Mouse (Mus musculus) heart, embryonic 15.5 days (tissue): ENCODE data around the gene Psg16. TPM values are rescaled to one million over a fixed set of nuclear protein-coding genes. Genes with fewer than 3 reads are reported as not detected.

Experiments used
- ATAC-seq: fragments of 200-750 bp; cut with Nextera tagmentation; replicated peaks from 2 replicates; pipeline ENCODE4 v1.8.0; 2017; ENCODE audit warnings: low read depth, moderate TSS enrichment; ENCODE audit not compliant: insufficient number of reproducible peaks, insufficient read depth, low FRiP score
- H3K27ac ChIP-seq: fragments of 300-500 bp; sonication (generic); 2 replicates; pipeline ENCODE4 v1.5.1; 2015; ENCODE audit warnings: mild to moderate bottlenecking, inconsistent platforms
- H3K27me3 ChIP-seq: fragments of 300-500 bp; sonication (generic); 2 replicates; pipeline ENCODE4 v1.6.1; 2015; ENCODE audit warnings: inconsistent platforms
- H3K36me3 ChIP-seq: fragments of 300-500 bp; sonication (generic); 2 replicates; pipeline ENCODE4 v1.6.1; 2015; ENCODE audit warnings: mild to moderate bottlenecking, inconsistent platforms
- H3K4me1 ChIP-seq: fragments of 300-500 bp; sonication (generic); replicated peaks from 2 replicates; pipeline ENCODE4 v1.6.1; 2015; ENCODE audit warnings: inconsistent platforms
- H3K4me2 ChIP-seq: fragments of 300-500 bp; sonication (generic); 2 replicates; pipeline ENCODE4 v1.6.1; 2015; ENCODE audit warnings: inconsistent platforms, mild to moderate bottlenecking, moderate library complexity
- H3K4me3 ChIP-seq: fragments of 300-500 bp; sonication (generic); 2 replicates; pipeline ENCODE4 v1.5.1; 2015; ENCODE audit warnings: mild to moderate bottlenecking, inconsistent platforms
- H3K9ac ChIP-seq: fragments of 300-500 bp; sonication (generic); 2 replicates; pipeline ENCODE4 v1.6.1; 2015; ENCODE audit warnings: mild to moderate bottlenecking, inconsistent platforms
- H3K9me3 ChIP-seq: fragments of 300-500 bp; sonication (generic); replicated peaks from 2 replicates; pipeline ENCODE4 v1.6.1; 2016; ENCODE audit warnings: inconsistent platforms
- WGBS: fragments of 180-500 bp; shearing (Covaris S2); methylation state at CpG from one replicate; pipeline ENCODE4 v1.1.7; 2015; ENCODE audit warnings: mixed read lengths; 5-methylcytosine and 5-hydroxymethylcytosine counted together
- polyA plus RNA-seq: library from polyadenylated mRNA; unstranded; fragments of >200 nt; fragmentation: Nextera tagmentation; extraction: Ambion mirVana; gene quantifications from 2 replicates; pipeline ENCODE4 v1.2.1, GENCODE M21; 2015

Psg16 gene
- polyA plus RNA-seq, 1 experiment from 2014 or later: 0.08 TPM

- Histone ChIP-seq H3K4me3 (peak overlapping the region; percentile 53), H3K9ac (peak overlapping the region; percentile 65), H3K9me3 (no peaks in the 10 kb centered on the region), H3K27ac (peak overlapping the region; percentile 96), H3K36me3 (peaks cover 27% of the 10 kb centered on the region), H3K27me3 (no peaks in the 10 kb centered on the region), H3K4me2 (peak overlapping the region; percentile 71), H3K4me1 (peaks cover 52% of the 10 kb centered on the region)
- WGBS: 21% methylated on average over 14 of the region's 14 CpGs
- peak; percentile 8; the same call in 1 of the 2 replicates for ATAC-seq
Measured at GRCm38 (mm10) chr7:17056601-17057523, 17.0 kb upstream of the Psg16 start.

DNA sequence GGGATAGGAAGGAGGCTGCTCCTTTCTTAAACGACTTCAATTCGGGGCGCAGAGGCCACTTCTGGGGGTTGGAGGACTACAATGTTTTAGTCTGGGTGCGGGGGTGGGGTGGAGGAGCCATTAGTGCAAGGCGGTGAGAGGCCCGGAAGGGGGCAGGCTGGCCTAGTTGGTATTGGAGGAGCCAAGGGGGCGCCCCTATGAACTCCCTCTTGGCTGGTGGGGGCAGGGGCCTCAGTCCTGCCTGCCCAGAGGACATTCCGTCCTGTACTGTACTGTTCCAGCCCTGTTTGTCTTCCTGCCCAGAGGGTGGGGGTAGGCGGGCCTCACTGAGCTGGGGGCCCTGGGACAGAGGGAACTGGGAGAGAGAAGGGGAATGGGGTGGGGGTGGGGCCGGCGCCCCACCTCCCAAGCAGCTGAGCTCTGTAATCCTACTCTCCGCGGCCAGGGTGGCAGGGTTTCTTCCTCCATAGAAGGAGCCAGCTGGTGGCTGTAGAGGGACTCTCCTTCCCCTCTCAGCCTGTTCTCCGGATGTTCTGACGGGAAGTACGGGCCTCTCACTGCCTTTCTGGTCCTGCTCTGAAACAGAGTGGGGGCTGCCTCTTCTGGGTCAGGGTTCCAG is 15.7 kb upstream of the Psg16 start:
- Histone ChIP-seq H3K27ac (peak overlapping the region; percentile 96), H3K4me2 (peak overlapping the region; percentile 71), H3K36me3 (peaks cover 22% of the 10 kb centered on the region), H3K4me1 (peaks cover 59% of the 10 kb centered on the region), H3K4me3 (peak overlapping the region; percentile 26), H3K9ac (peak overlapping the region; percentile 45), H3K9me3 (no peaks in the 10 kb centered on the region), H3K27me3 (no peaks in the 10 kb centered on the region)
- peak; percentile 89 for ATAC-seq
- WGBS: under 1% methylated on average over 16 of the region's 16 CpGs

GRCm38 (mm10) chr7:17058816-17059462 is 14.9 kb upstream of the Psg16 start:
- no peak for ATAC-seq
- no peaks in the 10 kb centered on the region for H3K9me3 ChIP-seq
- WGBS: 24% methylated on average over 8 of the region's 8 CpGs
- H3K4me2 ChIP-seq: peak overlapping the region; percentile 71
- peaks cover 63% of the 10 kb centered on the region for H3K4me1 ChIP-seq
- H3K27me3 ChIP-seq: no peaks in the 10 kb centered on the region
- peak overlapping the region; percentile 96 for H3K27ac ChIP-seq
- H3K9ac ChIP-seq: peak overlapping the region; percentile 39
- H3K36me3 ChIP-seq: peaks cover 14% of the 10 kb centered on the region
- peak overlapping the region; percentile 78 for H3K4me3 ChIP-seq

DNA sequence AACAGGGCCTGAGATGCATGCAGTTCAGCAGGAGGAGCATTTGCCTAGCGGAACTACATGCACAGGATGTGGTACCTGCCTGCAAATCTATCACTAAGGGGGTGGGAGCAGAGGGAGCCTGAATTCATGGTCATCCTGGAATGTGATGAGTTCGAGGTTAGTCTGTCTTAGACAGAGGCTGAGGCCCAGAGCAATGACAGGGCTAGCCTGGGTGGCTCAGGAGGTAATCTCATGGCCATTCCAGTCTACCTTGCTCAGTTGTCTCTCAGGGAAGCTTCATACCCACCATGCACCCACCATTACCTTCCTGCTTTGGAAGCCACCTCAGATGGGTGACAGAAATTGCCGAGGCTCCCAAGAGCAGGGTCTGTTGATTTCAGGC is 14.4 kb upstream of the Psg16 start:
- no peaks in the 10 kb centered on the region for H3K27me3 ChIP-seq
- H3K4me1 ChIP-seq: peaks cover 63% of the 10 kb centered on the region
- peak overlapping the region; percentile 78 for H3K4me3 ChIP-seq
- ATAC-seq: no peak
- H3K27ac ChIP-seq: peak overlapping the region; percentile 96
- H3K4me2 ChIP-seq: peak overlapping the region; percentile 71
- peak overlapping the region; percentile 39 for H3K9ac ChIP-seq
- H3K9me3 ChIP-seq: no peaks in the 10 kb centered on the region
- 51% methylated on average over 3 of the region's 3 CpGs for WGBS
- H3K36me3 ChIP-seq: peaks cover 9% of the 10 kb centered on the region

DNA sequence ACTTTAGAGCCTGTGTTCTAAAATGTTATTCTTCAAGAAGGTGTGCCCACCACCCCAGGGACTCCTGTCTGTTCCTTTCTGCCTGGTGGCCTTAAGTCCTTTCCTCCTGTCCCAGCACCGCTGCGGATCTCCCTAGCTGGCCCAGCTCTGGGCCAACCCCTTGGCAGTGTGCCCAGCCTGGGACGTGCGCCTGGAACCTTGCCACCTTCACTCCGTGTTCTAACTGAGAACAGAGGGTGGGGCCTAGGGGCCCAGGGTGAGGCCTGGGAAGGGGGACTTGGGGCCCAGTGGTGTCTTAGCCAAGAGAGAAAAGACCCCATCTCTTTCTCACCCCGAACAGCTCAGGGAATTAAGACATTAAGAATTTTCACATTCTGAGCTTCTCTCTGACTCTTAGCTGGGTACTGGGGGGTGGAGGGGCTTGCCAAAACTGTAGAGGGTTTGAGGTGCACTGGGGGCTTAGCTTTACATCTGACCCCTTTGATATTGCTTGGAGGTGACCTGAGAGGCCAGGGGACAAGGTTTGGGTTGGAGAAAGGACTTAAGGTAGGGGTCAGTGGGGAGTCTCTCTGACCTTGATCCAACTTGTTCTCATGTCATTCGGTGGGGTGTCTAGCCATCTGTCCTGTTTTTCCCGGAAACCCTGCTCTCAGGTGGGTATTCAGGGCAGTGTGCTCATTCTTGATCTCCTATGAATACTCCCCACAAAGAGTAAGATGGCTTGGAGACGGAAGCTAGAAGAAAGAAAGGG is 13.6 kb upstream of the Psg16 start:
- H3K4me3 ChIP-seq: peak overlapping the region; percentile 78
- peaks cover 1% of the 10 kb centered on the region; the same call in 1 of the 2 replicates for H3K36me3 ChIP-seq
- peak overlapping the region; percentile 96 for H3K27ac ChIP-seq
- peak overlapping the region; percentile 77 for H3K9ac ChIP-seq
- H3K27me3 ChIP-seq: no peaks in the 10 kb centered on the region
- peak; percentile 45 for ATAC-seq
- peak overlapping the region; percentile 71 for H3K4me2 ChIP-seq
- peaks cover 63% of the 10 kb centered on the region for H3K4me1 ChIP-seq
- WGBS: 17% methylated on average over 9 of the region's 9 CpGs
- H3K9me3 ChIP-seq: no peaks in the 10 kb centered on the region

GRCm38 (mm10) chr7:17060782-17061605 is 12.8 kb upstream of the Psg16 start:
- Histone ChIP-seq H3K9me3 (no peaks in the 10 kb centered on the region), H3K4me3 (peak overlapping the region; percentile 78), H3K36me3 (no peaks in the 10 kb centered on the region), H3K27me3 (no peaks in the 10 kb centered on the region), H3K27ac (peak overlapping the region; percentile 96), H3K9ac (peak overlapping the region; percentile 77), H3K4me2 (peak overlapping the region; percentile 71), H3K4me1 (peaks cover 58% of the 10 kb centered on the region)
- 48% methylated on average over 22 of the region's 22 CpGs for WGBS
- peak; percentile 5 for ATAC-seq

DNA sequence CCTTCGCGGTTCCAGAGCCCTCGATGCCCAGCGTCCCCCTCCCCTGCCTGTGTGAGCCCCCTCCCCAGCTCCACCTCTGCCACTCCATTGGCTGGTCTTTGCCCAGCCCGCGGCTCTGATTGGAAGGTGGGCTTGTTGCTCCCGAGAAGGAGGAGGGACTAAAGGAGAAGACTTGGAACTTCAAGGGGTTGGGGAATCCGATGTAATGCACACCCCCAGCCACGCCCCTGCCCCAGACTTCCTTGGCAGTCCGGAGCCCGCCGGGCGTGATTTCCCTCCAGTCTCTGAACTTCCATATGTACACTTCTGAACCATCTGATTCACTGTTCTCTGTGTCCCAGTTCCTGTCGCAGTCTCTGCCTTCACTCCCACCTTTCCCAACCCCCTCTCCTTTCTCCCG is 11.5 kb upstream of the Psg16 start, which contains the start of gene Hif3a:
Gene Hif3a, minus strand, starts transcription at position 39 of the 400 bp plus-strand sequence.
- Histone ChIP-seq H3K9me3 (no peaks in the 10 kb centered on the region), H3K4me1 (peaks cover 50% of the 10 kb centered on the region), H3K36me3 (no peaks in the 10 kb centered on the region), H3K27me3 (no peaks in the 10 kb centered on the region), H3K4me3 (peak within 1 kb of the TSS; percentile 78), H3K27ac (peak within 1 kb of the TSS; percentile 96), H3K9ac (peak within 1 kb of the TSS; percentile 77), H3K4me2 (peak within 1 kb of the TSS; percentile 71)
- peak; percentile 58 for ATAC-seq
- WGBS: under 1% methylated on average over 15 of the region's 15 CpGs

- H3K9me3 ChIP-seq: no peaks in the 10 kb centered on the region
- no peaks in the 10 kb centered on the region for H3K36me3 ChIP-seq
- peak overlapping the region; percentile 71 for H3K4me2 ChIP-seq
- no peaks in the 10 kb centered on the region for H3K27me3 ChIP-seq
- H3K9ac ChIP-seq: peak overlapping the region; percentile 77
- WGBS: 11% methylated on average over 11 of the region's 11 CpGs
- H3K4me3 ChIP-seq: peak overlapping the region; percentile 78
- H3K4me1 ChIP-seq: peaks cover 49% of the 10 kb centered on the region
- ATAC-seq: no peak
- peak overlapping the region; percentile 96 for H3K27ac ChIP-seq
Measured at GRCm38 (mm10) chr7:17062845-17063244, 11.0 kb upstream of the Psg16 start.

- H3K27me3 ChIP-seq: no peaks in the 10 kb centered on the region
- no peak overlapping the region for H3K27ac ChIP-seq
- no peak for ATAC-seq
- H3K4me3 ChIP-seq: no peak overlapping the region
- H3K9ac ChIP-seq: no peak overlapping the region
- no peaks in the 10 kb centered on the region for H3K36me3 ChIP-seq
- H3K9me3 ChIP-seq: no peaks in the 10 kb centered on the region
- 74% methylated on average over 9 of the region's 9 CpGs for WGBS
- no peak overlapping the region for H3K4me2 ChIP-seq
- H3K4me1 ChIP-seq: peaks cover 26% of the 10 kb centered on the region
Measured at GRCm38 (mm10) chr7:17065620-17066019, 8.2 kb upstream of the Psg16 start.

DNA sequence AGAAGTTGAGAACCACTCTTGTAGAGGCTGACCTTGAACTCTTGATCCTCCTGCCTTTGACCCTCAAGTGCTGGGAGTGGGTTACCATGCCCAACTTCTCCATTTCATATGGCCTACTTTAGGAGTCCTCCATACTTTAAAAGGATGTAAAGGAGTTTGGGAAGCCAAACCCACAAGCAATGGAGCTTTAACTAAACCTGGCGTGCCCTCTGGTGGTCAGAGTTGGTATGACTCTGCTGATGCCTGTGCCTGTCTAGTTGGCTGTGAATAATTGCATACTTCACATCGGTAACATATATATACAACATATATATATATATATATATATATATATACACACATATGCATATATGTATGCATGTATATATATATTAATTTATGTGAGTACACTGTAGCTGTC is 7.4 kb upstream of the Psg16 start:
- Histone ChIP-seq H3K4me1 (peaks cover 18% of the 10 kb centered on the region), H3K27me3 (no peaks in the 10 kb centered on the region)
- WGBS: 6% methylated on average over 2 of the region's 2 CpGs

More for the DNA sequence above, 7.4 kb upstream of the Psg16 start:
- no peak overlapping the region for H3K4me3 ChIP-seq
- no peak for ATAC-seq
- no peaks in the 10 kb centered on the region for H3K9me3 ChIP-seq
- H3K4me2 ChIP-seq: no peak overlapping the region
- no peak overlapping the region for H3K27ac ChIP-seq
- H3K36me3 ChIP-seq: no peaks in the 10 kb centered on the region
- no peak overlapping the region for H3K9ac ChIP-seq
